Mouse (Mus musculus) forebrain, embryonic 11.5 days (tissue): ENCODE results near the gene Hmox1. TPM values are rescaled to one million over a fixed set of nuclear protein-coding genes. Genes with fewer than 3 reads are reported as not detected.

ENCODE experiments used
- ATAC-seq: fragments of 200-750 bp; cut with Nextera tagmentation; replicated peaks from 2 replicates; pipeline ENCODE4 v1.8.0; 2017; ENCODE audit warnings: moderate TSS enrichment; ENCODE audit not compliant: low FRiP score
- DNase-seq: peaks from one replicate; pipeline ENCODE4 v3.0.0-alpha.2; 2017; ENCODE audit warnings: low spot score
- H3K27ac ChIP-seq: fragments of 300-500 bp; sonication (generic); 2 replicates; pipeline ENCODE4 v1.5.1; 2014; ENCODE audit warnings: low read depth, low read length
- H3K27me3 ChIP-seq: fragments of 300-500 bp; sonication (generic); 2 replicates; pipeline ENCODE4 v1.6.1; 2014; ENCODE audit warnings: mild to moderate bottlenecking, low read length, mixed read lengths; ENCODE audit not compliant: control insufficient read depth, insufficient read depth
- H3K36me3 ChIP-seq: fragments of 300-500 bp; sonication (generic); 2 replicates; pipeline ENCODE4 v1.6.1; 2014; ENCODE audit warnings: mild to moderate bottlenecking, low read length, moderate library complexity, mixed read lengths; ENCODE audit not compliant: control insufficient read depth, insufficient read depth
- H3K4me1 ChIP-seq: fragments of 300-500 bp; sonication (generic); replicated peaks from 2 replicates; pipeline ENCODE4 v1.6.1; 2014; ENCODE audit warnings: low read length, mixed read lengths; ENCODE audit not compliant: control insufficient read depth, insufficient read depth
- H3K4me2 ChIP-seq: fragments of 300-500 bp; sonication (generic); 2 replicates; pipeline ENCODE4 v1.6.1; 2014; ENCODE audit warnings: low read depth, mild to moderate bottlenecking, low read length, moderate library complexity, mixed read lengths; ENCODE audit not compliant: severe bottlenecking
- H3K4me3 ChIP-seq: fragments of 300-500 bp; sonication (generic); 2 replicates; pipeline ENCODE4 v1.5.1; 2014; ENCODE audit warnings: low read depth, low read length
- H3K9ac ChIP-seq: fragments of 300-500 bp; sonication (generic); 2 replicates; pipeline ENCODE4 v1.6.1; 2014; ENCODE audit warnings: low read length
- H3K9me3 ChIP-seq: fragments of 300-500 bp; sonication (generic); 2 replicates; pipeline ENCODE4 v1.6.1; 2016; ENCODE audit warnings: low read length, mixed read lengths; ENCODE audit not compliant: control insufficient read depth
- WGBS: fragments of 180-500 bp; shearing (Covaris S2); extraction: QIAGEN DNeasy Blood & Tissue Kit; methylation state at CpG from one replicate; pipeline ENCODE4 v1.1.7; 2014; 5-methylcytosine and 5-hydroxymethylcytosine counted together
- polyA plus RNA-seq: library from polyadenylated mRNA; unstranded; fragments of >200 nt; fragmentation: Nextera tagmentation; extraction: Ambion mirVana; gene quantifications from 2 replicates; pipeline ENCODE4 v1.2.1, GENCODE M21; 2014

Gene Hmox1
- polyA plus RNA-seq, 1 experiment from 2014 or later, result 9.1 TPM

DNA sequence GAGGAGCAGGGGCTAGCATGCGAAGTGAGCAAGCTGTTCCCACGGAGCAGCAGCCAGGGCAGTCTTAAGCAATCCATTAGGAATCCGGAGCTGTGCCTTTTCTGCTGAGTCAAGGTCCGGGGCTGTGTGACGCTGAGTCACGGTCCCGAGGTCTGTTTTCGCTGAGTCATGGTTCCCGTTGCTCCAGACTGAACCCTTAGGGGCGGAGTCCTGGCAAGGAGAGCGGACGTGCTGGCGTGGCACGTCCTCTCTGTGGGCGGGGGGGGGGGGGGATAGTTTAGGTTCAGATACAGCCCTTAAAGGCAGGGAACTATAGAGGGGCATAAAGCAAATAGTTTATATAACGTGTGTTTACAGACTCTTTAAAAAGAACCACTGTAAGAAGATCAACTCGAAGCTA, 9.6 kb upstream of the Hmox1 start:
- Histone ChIP-seq H3K9me3 (no peaks in the 10 kb centered on the region), H3K9ac (no peak overlapping the region), H3K27me3 (no peaks in the 10 kb centered on the region), H3K4me1 (no peaks in the 10 kb centered on the region), H3K27ac (no peak overlapping the region), H3K4me2 (peak overlapping the region; percentile 40; the same call in 1 of the 2 replicates), H3K4me3 (no peak overlapping the region), H3K36me3 (no peaks in the 10 kb centered on the region)
- WGBS, result 7% methylated on average over 16 of the region's 17 CpGs
- peak; percentile 94 for ATAC-seq
- peak; percentile 93 for DNase-seq

DNA sequence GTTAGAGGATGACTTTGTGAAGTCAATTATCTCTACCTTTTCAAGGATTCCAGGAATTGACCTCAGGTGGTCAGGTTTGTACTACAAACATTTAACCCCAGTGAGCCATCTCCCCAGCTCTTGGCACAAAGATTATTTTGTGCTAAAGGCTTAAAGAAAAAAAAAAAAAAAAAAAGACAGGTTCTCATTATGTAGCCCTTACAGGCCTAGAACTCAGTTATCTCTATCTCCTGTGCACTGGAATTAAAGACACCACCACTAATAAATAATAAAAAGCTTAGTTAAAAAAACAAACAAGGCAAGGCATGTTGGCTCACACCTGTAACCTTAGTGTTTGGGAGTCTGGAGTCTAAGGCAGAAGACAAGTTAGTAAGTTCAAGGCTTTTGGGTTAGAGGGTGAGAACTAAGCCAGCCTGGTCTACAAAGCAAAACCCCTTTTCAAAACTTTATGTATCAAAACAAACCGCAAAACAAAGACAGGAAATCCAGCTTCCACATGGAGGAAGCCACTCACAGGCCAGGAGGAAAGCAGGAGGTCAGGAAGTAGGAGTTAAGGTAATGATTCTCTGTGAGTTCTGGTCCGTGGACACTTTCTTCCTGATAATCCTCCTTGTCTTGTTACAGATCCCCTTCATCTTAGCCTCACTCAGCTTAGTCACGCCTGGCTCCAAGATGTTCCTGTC, 8.9 kb upstream of the Hmox1 start:
- Histone ChIP-seq H3K9me3 (no peaks in the 10 kb centered on the region), H3K36me3 (no peaks in the 10 kb centered on the region), H3K9ac (no peak overlapping the region), H3K27me3 (no peaks in the 10 kb centered on the region), H3K4me3 (no peak overlapping the region), H3K4me2 (no peak overlapping the region), H3K27ac (no peak overlapping the region), H3K4me1 (no peaks in the 10 kb centered on the region)
- ATAC-seq (no peak), DNase-seq (no peak)
- WGBS, result 73% methylated on average over 3 of the region's 3 CpGs

DNA sequence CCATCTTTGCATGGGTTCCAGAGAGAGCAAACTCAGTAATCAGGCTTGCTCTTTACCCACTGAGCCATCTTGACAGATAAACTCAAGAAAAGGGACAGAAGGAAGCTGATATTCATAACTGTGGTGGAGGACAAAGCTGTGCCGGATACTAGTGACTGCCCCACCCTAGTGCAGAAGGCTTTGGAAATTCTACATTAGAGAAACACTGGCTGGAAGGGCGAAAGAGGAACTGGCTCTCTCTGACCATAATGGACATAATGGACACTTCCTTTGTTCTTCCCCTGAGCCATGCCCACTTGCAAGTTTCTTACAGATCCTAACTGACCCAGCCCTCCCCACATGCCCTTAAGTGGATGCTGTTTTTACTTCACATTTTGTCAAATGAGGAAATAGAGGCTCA, 7.4 kb upstream of the Hmox1 start:
- no peak overlapping the region for H3K4me2 ChIP-seq
- no peaks in the 10 kb centered on the region for H3K27me3 ChIP-seq
- H3K27ac ChIP-seq, result no peak overlapping the region
- ATAC-seq (no peak), DNase-seq (no peak)
- H3K9me3 ChIP-seq, result no peaks in the 10 kb centered on the region
- no peaks in the 10 kb centered on the region for H3K36me3 ChIP-seq
- H3K9ac ChIP-seq, result no peak overlapping the region
- 88% methylated on average over 2 of the region's 2 CpGs for WGBS
- no peaks in the 10 kb centered on the region for H3K4me1 ChIP-seq
- no peak overlapping the region for H3K4me3 ChIP-seq

DNA sequence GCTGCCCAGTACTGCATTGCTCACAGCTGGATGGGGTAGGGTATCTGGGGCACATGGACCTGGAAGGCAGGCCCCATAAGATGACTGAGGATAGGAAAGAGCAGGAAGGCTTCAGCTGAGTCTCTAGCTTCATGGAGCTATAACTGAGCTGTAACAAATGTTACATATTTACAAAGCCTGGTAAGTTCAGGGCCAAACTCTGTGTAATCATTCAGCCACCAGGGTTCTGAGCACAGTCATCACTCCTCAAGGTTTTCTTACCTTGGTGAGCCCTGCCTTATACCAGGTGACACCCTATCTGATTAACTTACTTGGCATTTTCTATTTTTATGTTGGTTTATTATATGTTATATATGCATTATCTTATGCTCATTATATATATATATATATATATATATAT, 6.3 kb upstream of the Hmox1 start:
- H3K36me3 ChIP-seq, result no peaks in the 10 kb centered on the region
- no peaks in the 10 kb centered on the region for H3K4me1 ChIP-seq
- H3K4me3 ChIP-seq, result no peak overlapping the region
- no peaks in the 10 kb centered on the region for H3K9me3 ChIP-seq
- DNase-seq, result no peak
- ATAC-seq, result no peak
- no peak overlapping the region for H3K27ac ChIP-seq
- no peak overlapping the region for H3K9ac ChIP-seq
- no peak overlapping the region for H3K4me2 ChIP-seq
- no peaks in the 10 kb centered on the region for H3K27me3 ChIP-seq

DNA sequence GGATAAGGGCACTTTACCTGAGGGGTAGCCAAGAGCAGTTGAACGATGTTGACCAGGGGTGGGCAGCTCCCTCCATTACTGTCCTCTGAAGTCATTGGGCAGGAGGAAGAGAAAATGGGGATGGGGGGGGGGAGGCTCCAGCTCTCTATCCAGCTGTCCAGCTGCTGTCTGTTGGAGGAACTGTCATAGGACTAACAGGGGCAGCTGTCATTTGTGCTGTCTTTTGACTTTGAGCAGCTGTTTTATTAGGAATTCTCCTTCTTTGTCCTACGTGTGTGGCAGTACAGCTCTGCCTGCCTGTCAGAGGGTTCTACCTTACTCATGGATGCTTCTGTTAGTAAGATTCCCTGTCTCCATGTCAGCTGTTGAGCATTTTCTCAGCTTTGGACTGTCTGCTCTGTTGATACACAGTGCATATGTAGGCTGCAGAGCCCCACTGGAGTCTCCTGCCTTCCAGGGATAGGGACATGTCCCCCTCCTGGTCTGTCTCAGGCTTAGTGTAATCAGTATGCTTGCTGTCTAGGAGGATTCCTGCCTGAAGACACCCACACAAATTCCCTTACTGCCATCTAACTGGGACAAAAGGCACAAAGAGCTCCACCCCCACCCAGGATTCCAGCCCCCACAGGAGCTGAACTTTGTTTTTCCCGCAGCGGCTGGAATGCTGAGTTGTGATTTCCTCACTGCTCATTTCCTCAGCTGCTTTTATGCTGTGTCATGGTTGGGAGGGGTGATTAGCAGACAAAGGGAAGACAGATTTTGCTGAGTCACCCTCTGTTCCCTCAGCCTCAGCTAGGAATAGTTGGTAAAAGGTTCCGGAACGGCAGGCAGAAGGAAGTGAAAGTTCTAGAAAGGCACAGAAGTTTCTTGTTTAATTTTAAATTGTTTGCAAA, 4.2 kb upstream of the Hmox1 start:
- ATAC-seq, result 0 out of 2 replicates have a peak, but pooled peaks have one; percentile 25
- H3K36me3 ChIP-seq, result no peaks in the 10 kb centered on the region
- no peaks in the 10 kb centered on the region; the same call in 1 of the 2 replicates for H3K4me1 ChIP-seq
- WGBS, result 33% methylated on average over 6 of the region's 6 CpGs
- no peak overlapping the region; the same call in 1 of the 2 replicates for H3K9ac ChIP-seq
- no peaks in the 10 kb centered on the region for H3K27me3 ChIP-seq
- H3K4me3 ChIP-seq, result no peak overlapping the region
- H3K27ac ChIP-seq, result no peak overlapping the region
- peak overlapping the region; percentile 21; the same call in 1 of the 2 replicates for H3K4me2 ChIP-seq
- DNase-seq, result peak; percentile 73
- H3K9me3 ChIP-seq, result no peaks in the 10 kb centered on the region

DNA sequence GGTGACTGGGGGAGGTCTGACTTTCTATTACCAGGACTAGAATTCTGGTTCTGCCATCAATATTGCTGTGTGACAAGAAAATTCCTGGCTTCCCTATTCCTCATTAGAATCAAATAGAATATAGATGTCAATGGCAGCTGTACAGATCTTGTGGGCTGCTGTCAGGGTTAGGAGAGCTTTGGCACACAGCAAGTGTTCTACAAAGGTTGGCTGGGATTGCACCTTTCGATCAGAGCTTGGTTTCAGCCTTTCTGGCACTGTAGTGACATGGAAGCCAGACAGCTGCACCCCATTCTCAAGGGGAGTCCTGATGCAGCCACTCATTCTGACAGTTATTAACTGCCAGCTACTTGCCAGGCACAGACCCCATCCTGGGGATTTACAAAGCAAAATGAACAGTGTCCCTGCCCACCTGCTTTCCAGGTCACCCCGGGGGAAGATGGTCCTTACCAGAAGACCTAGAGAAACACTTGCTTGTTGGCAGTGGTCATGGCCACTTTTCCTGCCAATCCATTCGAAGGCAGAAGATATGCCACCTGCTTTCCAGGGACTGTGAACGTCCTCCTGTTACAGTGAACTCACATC, 2.5 kb upstream of the Hmox1 start:
- DNase-seq, result no peak
- H3K4me1 ChIP-seq, result peaks cover 1% of the 10 kb centered on the region; the same call in 1 of the 2 replicates
- no peaks in the 10 kb centered on the region for H3K36me3 ChIP-seq
- no peak overlapping the region for H3K9ac ChIP-seq
- H3K27ac ChIP-seq, result no peak overlapping the region
- no peaks in the 10 kb centered on the region for H3K27me3 ChIP-seq
- H3K4me2 ChIP-seq, result no peak overlapping the region
- no peaks in the 10 kb centered on the region for H3K9me3 ChIP-seq
- no peak overlapping the region for H3K4me3 ChIP-seq
- no peak for ATAC-seq
- WGBS, result 86% methylated on average over 4 of the region's 4 CpGs

DNA sequence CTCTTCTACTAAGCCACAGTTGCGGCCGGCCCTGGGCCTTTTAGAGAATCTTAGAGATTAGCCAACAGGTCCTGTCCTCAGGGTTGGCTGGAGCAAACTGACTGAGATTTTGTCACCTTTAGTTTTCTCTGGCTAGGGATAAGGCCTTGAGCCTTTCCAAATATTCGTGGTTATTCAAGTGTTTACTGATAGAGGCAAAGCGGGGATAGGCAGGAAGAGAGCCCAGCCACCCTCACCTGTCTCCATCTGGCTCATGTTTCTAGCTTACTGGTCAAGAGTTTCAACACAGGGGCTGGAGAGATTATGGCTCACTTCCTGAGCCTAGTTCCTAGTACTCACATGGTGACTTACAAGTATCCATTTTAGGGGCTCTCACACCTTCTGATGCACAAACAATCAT, 9.5 kb downstream of the Hmox1 start:
- H3K4me1 ChIP-seq, result no peaks in the 10 kb centered on the region
- H3K4me2 ChIP-seq, result no peak overlapping the region
- H3K4me3 ChIP-seq, result no peak overlapping the region
- H3K9me3 ChIP-seq, result no peaks in the 10 kb centered on the region
- H3K27ac ChIP-seq, result no peak overlapping the region
- ATAC-seq (no peak), DNase-seq (no peak)
- WGBS, result 90% methylated on average over 4 of the region's 4 CpGs
- no peak overlapping the region for H3K9ac ChIP-seq
- no peaks in the 10 kb centered on the region for H3K27me3 ChIP-seq
- H3K36me3 ChIP-seq, result no peaks in the 10 kb centered on the region

DNA sequence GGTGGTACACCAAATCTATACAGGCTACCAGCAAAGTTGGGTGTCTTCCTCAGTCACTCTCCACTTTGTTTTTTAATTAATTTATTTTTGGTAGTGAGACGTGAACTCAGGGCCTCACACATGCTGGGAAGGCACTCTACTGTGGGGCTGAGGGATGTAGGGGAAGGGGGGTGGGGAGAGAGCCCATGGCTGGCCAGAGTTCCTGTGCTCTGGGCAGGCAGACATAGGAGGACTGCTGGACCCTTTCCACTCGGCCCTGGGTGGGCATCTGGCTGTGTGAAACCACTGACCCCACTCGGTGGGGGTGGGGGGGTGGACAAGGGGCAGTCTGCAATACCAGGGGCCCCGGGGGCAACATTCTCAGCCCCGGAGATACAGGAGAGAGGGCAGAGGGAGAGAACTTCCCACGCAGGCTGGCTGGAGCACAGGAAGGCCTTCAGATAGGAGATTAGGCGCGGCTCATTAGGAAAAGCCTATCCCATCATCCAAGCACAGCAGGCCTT, 10.0 kb downstream of the Hmox1 start:
- no peak overlapping the region for H3K4me3 ChIP-seq
- no peaks in the 10 kb centered on the region; the same call in 1 of the 2 replicates for H3K4me1 ChIP-seq
- H3K9me3 ChIP-seq, result no peaks in the 10 kb centered on the region
- H3K4me2 ChIP-seq, result no peak overlapping the region
- WGBS, result 55% methylated on average over 8 of the region's 8 CpGs
- no peaks in the 10 kb centered on the region for H3K27me3 ChIP-seq
- no peaks in the 10 kb centered on the region for H3K36me3 ChIP-seq
- H3K9ac ChIP-seq, result no peak overlapping the region
- H3K27ac ChIP-seq, result no peak overlapping the region
- DNase-seq, result no peak
- ATAC-seq, result no peak
